Comparison of ENCODE assay signal across 8 mouse cellular contexts in genomic region chr5:37162871-37163781, GRCm38 (mm10).
DNase-seq lines count a peak whose midpoint lies in the region; ATAC-seq and TF ChIP-seq lines count a peak whose summit lies in the region.

No protein-coding gene starts in this region.

- H3K9ac ChIP-seq in heart, embryonic 14.5 days (ENCODE audit: low read length), result no peak overlapping the region
- H3K9ac ChIP-seq in liver, embryonic 16.5 days (ENCODE audit: low read depth, low read length), result no peak overlapping the region

- peaks cover 70% of the 10 kb centered on the region for H3K27me3 ChIP-seq in heart, embryonic 14.5 days (ENCODE audit: control insufficient read depth, insufficient read depth, low read length)
- peaks cover 33% of the 10 kb centered on the region for H3K27me3 ChIP-seq in liver, embryonic 16.5 days (ENCODE audit: control insufficient read depth, insufficient read depth, low read depth, low read length)

- peak; percentile 69 for TF ChIP-seq CTCF in cortical plate, adult 2 months (IDR thresholded peaks at IDR 0.05; ENCODE audit: extremely low read depth, insufficient read depth, low read length)

- peak overlapping the region; percentile 64 for H3K4me2 ChIP-seq in heart, embryonic 14.5 days (ENCODE audit: low read length)
- H3K4me2 ChIP-seq in liver, embryonic 16.5 days (ENCODE audit: low read depth, low read length), result 0 out of 2 replicates have a peak overlapping the region, but pooled peaks have one; percentile 9

- ATAC-seq in activated CD4-positive, CD25-positive, alpha-beta regulatory T cell, adult 4 months, result peak; percentile 49
- ATAC-seq in heart, embryonic 14.5 days (ENCODE audit: insufficient number of reproducible peaks, insufficient read depth, low FRiP score, low read depth), result no peak; the same call in 1 of the 2 replicates
- ATAC-seq in liver, embryonic 16.5 days (ENCODE audit: low read depth), result no peak

- peak; percentile 21; the same call in 1 of the 2 replicates for TF ChIP-seq POLR2A in cortical plate, adult 2 months (IDR thresholded peaks at IDR 0.05; ENCODE audit: extremely low read depth, insufficient read depth, low read length)

- H3K27ac ChIP-seq in cortical plate, adult 2 months (ENCODE audit: insufficient read depth, low read length), result no peak overlapping the region
- no peak overlapping the region for H3K27ac ChIP-seq in heart, embryonic 14.5 days (replicated peaks in 1 of 2; ENCODE audit: control insufficient read depth in 1 of 2, insufficient read depth in 1 of 2, low read depth in 2 of 2, low read length in 2 of 2)
- no peak overlapping the region for H3K27ac ChIP-seq in liver, embryonic 16.5 days (ENCODE audit: low read length)

- peak; percentile 73 for DNase-seq in A20 (ENCODE audit: low read depth, low spot score)
- peak; percentile 84 to 91 for DNase-seq in layer of hippocampus, adult 18-20 months (ENCODE audit: low spot score in 2 of 2)
- DNase-seq in ovary, postnatal 36 days (ENCODE audit: low spot score), result peak; percentile 61
- peak; percentile 50 to 53 for DNase-seq in thymus, postnatal 36 days

- H3K4me3 ChIP-seq in cortical plate, adult 2 months (ENCODE audit: insufficient read depth, low read length), result peak overlapping the region; percentile 37
- H3K4me3 ChIP-seq in heart, embryonic 14.5 days (ENCODE audit: control insufficient read depth in 1 of 2, insufficient read depth in 1 of 2, low read depth in 1 of 2, low read length in 2 of 2), result peak overlapping the region; percentile 25 to 36
- H3K4me3 ChIP-seq in liver, embryonic 16.5 days (ENCODE audit: low read depth, low read length), result no peak overlapping the region

- H3K9me3 ChIP-seq in heart, embryonic 14.5 days (ENCODE audit: control insufficient read depth, low read length), result no peaks in the 10 kb centered on the region
- H3K9me3 ChIP-seq in liver, embryonic 16.5 days (replicated peaks; ENCODE audit: control insufficient read depth, low read length), result no peaks in the 10 kb centered on the region

- 0 out of 2 replicates have a peak, but pooled peaks cover 2% of the 10 kb centered on the region for H3K4me1 ChIP-seq in cortical plate, adult 2 months (ENCODE audit: control insufficient read depth, insufficient read depth, low read length)
- H3K4me1 ChIP-seq in heart, embryonic 14.5 days (ENCODE audit: control insufficient read depth in 2 of 2, insufficient read depth in 2 of 2, low read length in 2 of 2), result peaks cover 0 to 3% of the 10 kb centered on the region in 2 experiments; a peak in 2 of 4 replicates
- H3K4me1 ChIP-seq in liver, embryonic 16.5 days (ENCODE audit: control insufficient read depth, low read depth, low read length), result no peaks in the 10 kb centered on the region

- H3K36me3 ChIP-seq in heart, embryonic 14.5 days (ENCODE audit: control insufficient read depth, insufficient read depth, low read length), result no peaks in the 10 kb centered on the region
- no peaks in the 10 kb centered on the region for H3K36me3 ChIP-seq in liver, embryonic 16.5 days (ENCODE audit: control insufficient read depth, insufficient read depth)

- WGBS in heart, embryonic 14.5 days, result 7% methylated on average over 75 of the region's 75 CpGs
- WGBS in liver, embryonic 16.5 days (ENCODE audit: insufficient replicate concordance), result 7% methylated on average over 73 of the region's 75 CpGs
